Mouse (Mus musculus): ENCODE measurements at regions not wholly inside any gene's neighbourhood (a gene's known extent, or its start where the extent isn't known, plus 50 kb on each side); places are given as distances from the start of the nearest gene placed in this dataset.

- Histone ChIP-seq H3K4me3 (ENCODE audit: low read depth, low read length) (no peak overlapping the region), H3K27ac (replicated peaks; ENCODE audit: low read depth, low read length) (no peak overlapping the region), H3K4me2 (ENCODE audit: low read depth, low read length) (no peak overlapping the region), H3K9me3 (replicated peaks; ENCODE audit: control insufficient read depth, low read length) (no peaks in the 10 kb centered on the region), H3K36me3 (replicated peaks; ENCODE audit: control insufficient read depth, insufficient read depth, low read depth, low read length) (no peaks in the 10 kb centered on the region), H3K4me1 (ENCODE audit: control insufficient read depth, insufficient read depth, low read length) (no peaks in the 10 kb centered on the region), H3K9ac (replicated peaks; ENCODE audit: low read length) (no peak overlapping the region), H3K27me3 (ENCODE audit: control insufficient read depth, insufficient read depth, low read length) (no peaks in the 10 kb centered on the region)
- DNase-seq (ENCODE audit: low spot score) (no peak), ATAC-seq (replicated peaks; ENCODE audit: insufficient number of reproducible peaks, low FRiP score, low TSS enrichment, low read depth) (no peak)
- WGBS, result 81% methylated on average over 1 of the region's 1 CpGs
These were observed 178.3 kb upstream of the Zfp637 start for GRCm38 (mm10) chr6:117662635-117663034.

GRCm38 (mm10) chr6:117670337-117670736 is 170.6 kb upstream of the Zfp637 start:
- no peaks in the 10 kb centered on the region for H3K36me3 ChIP-seq (replicated peaks; ENCODE audit: control insufficient read depth, insufficient read depth, low read depth, low read length)
- ATAC-seq (replicated peaks; ENCODE audit: insufficient number of reproducible peaks, low FRiP score, low TSS enrichment, low read depth) (no peak), DNase-seq (ENCODE audit: low spot score) (no peak)
- H3K9ac ChIP-seq (replicated peaks; ENCODE audit: low read length), result no peak overlapping the region
- H3K27ac ChIP-seq (replicated peaks; ENCODE audit: low read depth, low read length), result peak overlapping the region; percentile 43
- H3K4me1 ChIP-seq (ENCODE audit: control insufficient read depth, insufficient read depth, low read length), result no peaks in the 10 kb centered on the region
- no peaks in the 10 kb centered on the region for H3K9me3 ChIP-seq (replicated peaks; ENCODE audit: control insufficient read depth, low read length)
- H3K4me3 ChIP-seq (ENCODE audit: low read depth, low read length), result no peak overlapping the region
- WGBS, result 44% methylated on average over 3 of the region's 3 CpGs
- H3K4me2 ChIP-seq (ENCODE audit: low read depth, low read length), result no peak overlapping the region
- H3K27me3 ChIP-seq (ENCODE audit: control insufficient read depth, insufficient read depth, low read length), result no peaks in the 10 kb centered on the region

DNA sequence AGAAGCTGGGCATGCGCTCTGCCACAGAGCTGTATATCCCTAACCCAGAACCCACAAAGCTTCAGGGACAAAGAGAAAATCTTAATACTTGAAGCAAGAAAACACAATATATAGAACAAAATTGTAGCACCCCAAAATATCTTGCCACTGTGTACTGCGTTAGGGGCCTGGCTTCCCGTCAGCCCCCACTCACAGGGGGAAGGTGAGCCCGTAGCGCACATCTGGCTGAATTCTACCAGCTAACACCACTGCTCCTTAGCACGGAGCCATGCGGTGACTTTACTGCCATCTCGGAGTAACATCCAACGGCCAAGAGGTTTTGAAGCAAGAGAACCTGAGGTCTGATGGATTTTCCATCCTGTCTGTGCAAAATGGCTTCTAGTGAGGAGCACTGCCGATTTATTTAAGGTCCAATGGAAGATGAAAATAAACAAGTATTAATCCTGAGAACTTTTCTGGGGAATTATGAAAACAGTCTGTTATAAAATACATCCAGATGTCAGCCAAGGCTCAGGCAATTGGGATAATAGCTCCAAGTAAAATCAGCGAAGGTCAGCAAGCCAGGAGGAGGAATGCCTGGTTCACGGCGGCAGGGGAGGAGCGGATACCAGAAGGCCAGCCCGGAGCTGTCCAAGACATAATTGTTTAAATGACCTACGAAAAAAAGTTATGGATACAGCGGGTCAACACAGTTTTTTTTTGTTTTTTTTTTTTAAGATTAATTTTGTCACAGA is 170.0 kb upstream of the Zfp637 start:
- ATAC-seq (replicated peaks; ENCODE audit: insufficient number of reproducible peaks, low FRiP score, low TSS enrichment, low read depth) (peak; percentile 68; the same call in 1 of the 2 replicates), DNase-seq (ENCODE audit: low spot score) (peak; percentile 84)
- Histone ChIP-seq H3K36me3 (replicated peaks; ENCODE audit: control insufficient read depth, insufficient read depth, low read depth, low read length) (no peaks in the 10 kb centered on the region), H3K4me3 (ENCODE audit: low read depth, low read length) (no peak overlapping the region), H3K4me1 (ENCODE audit: control insufficient read depth, insufficient read depth, low read length) (no peaks in the 10 kb centered on the region), H3K9ac (replicated peaks; ENCODE audit: low read length) (no peak overlapping the region), H3K9me3 (replicated peaks; ENCODE audit: control insufficient read depth, low read length) (no peaks in the 10 kb centered on the region), H3K4me2 (ENCODE audit: low read depth, low read length) (no peak overlapping the region), H3K27ac (replicated peaks; ENCODE audit: low read depth, low read length) (peak overlapping the region; percentile 43), H3K27me3 (ENCODE audit: control insufficient read depth, insufficient read depth, low read length) (no peaks in the 10 kb centered on the region)
- WGBS, result 33% methylated on average over 17 of the region's 17 CpGs

DNA sequence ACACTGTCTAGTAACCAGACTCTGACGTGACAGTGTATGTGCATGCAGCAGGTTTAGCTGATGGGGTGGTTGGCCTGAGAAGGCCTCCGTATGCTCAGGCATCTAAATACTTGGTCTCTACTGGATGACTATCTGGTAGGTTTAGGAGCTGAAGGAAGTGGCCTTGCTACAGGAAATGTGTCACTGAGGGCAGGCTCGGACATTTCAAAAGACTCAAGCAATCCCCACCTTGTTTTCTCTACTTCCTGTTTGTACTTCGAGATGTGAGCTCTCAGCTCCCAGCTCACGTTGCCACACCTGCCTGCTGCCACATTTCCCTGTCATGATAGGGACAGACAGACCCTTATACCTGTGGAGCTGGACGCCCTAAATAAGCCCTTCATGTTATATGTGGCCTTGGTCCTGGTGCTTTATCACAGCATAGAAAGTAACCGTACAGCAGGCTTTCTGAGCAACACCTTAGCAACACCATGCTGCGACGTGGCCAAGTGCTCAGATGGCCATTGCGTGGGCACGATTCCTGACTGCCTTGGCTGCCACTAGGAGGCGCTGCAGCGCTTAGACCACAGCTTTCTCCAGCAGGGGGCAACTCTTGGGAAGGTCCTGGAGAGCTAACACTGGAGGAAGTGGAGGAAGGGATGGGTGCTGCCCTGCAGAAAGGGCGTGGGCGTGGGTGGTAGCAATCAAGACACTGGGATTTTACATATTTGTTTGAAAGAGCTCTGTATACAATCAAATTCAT is 165.8 kb upstream of the Zfp637 start:
- WGBS, result 59% methylated on average over 15 of the region's 15 CpGs
- no peak overlapping the region for H3K4me3 ChIP-seq (ENCODE audit: low read depth, low read length)
- H3K4me2 ChIP-seq (ENCODE audit: low read depth, low read length), result no peak overlapping the region
- no peak for ATAC-seq (replicated peaks; ENCODE audit: insufficient number of reproducible peaks, low FRiP score, low TSS enrichment, low read depth)
- peak; percentile 73 for DNase-seq (ENCODE audit: low spot score)
- no peaks in the 10 kb centered on the region for H3K4me1 ChIP-seq (ENCODE audit: control insufficient read depth, insufficient read depth, low read length)
- H3K27me3 ChIP-seq (ENCODE audit: control insufficient read depth, insufficient read depth, low read length), result no peaks in the 10 kb centered on the region
- H3K27ac ChIP-seq (replicated peaks; ENCODE audit: low read depth, low read length), result no peak overlapping the region
- H3K9ac ChIP-seq (replicated peaks; ENCODE audit: low read length), result no peak overlapping the region
- no peaks in the 10 kb centered on the region for H3K36me3 ChIP-seq (replicated peaks; ENCODE audit: control insufficient read depth, insufficient read depth, low read depth, low read length)
- H3K9me3 ChIP-seq (replicated peaks; ENCODE audit: control insufficient read depth, low read length), result no peaks in the 10 kb centered on the region

DNA sequence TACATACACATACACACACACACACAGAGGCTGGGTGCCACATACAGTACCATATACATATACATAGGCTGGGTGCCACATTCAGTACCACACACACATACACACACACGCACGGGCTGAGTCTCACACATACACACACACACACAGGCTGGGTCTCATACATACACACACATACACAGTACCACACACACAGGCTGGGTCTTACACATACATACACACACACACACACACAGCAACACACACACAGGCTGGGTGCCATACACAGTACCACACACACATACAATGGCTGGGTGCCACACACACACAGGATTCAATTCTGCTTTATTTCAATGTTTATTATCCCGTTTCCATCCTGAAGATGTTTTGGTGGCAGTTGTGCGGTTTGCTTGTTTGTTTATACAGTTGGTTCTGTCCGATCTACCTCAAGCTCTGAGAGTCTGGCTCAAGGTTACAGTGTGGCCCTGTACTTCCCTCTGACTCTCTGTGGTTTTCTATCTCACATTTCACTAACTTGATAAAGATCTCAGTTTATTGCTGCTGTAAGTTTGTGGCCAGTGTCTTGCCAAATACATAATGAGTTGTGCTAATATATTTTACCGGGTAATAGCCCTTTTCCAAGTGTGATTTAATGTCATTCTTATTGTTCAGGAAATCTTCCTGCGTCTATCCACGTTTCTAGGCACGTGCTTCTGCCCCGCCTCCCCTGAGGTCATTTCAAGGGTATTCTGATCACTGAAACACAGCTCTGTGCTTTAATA is 164.7 kb upstream of the Zfp637 start:
- Histone ChIP-seq H3K4me3 (ENCODE audit: low read depth, low read length) (no peak overlapping the region), H3K9ac (replicated peaks; ENCODE audit: low read length) (no peak overlapping the region), H3K4me2 (ENCODE audit: low read depth, low read length) (no peak overlapping the region), H3K27me3 (ENCODE audit: control insufficient read depth, insufficient read depth, low read length) (no peaks in the 10 kb centered on the region), H3K4me1 (ENCODE audit: control insufficient read depth, insufficient read depth, low read length) (no peaks in the 10 kb centered on the region), H3K36me3 (replicated peaks; ENCODE audit: control insufficient read depth, insufficient read depth, low read depth, low read length) (no peaks in the 10 kb centered on the region), H3K27ac (replicated peaks; ENCODE audit: low read depth, low read length) (no peak overlapping the region), H3K9me3 (replicated peaks; ENCODE audit: control insufficient read depth, low read length) (no peaks in the 10 kb centered on the region)
- ATAC-seq (replicated peaks; ENCODE audit: insufficient number of reproducible peaks, low FRiP score, low TSS enrichment, low read depth) (peak; percentile 57), DNase-seq (ENCODE audit: low spot score) (peak; percentile 63)
- WGBS, result 44% methylated on average over 10 of the region's 10 CpGs

GRCm38 (mm10) chr6:117677062-117677461 is 163.9 kb upstream of the Zfp637 start:
- 0 out of 2 replicates have a peak overlapping the region, but pooled peaks have one; percentile 7 for H3K27ac ChIP-seq (replicated peaks; ENCODE audit: low read depth, low read length)
- H3K9me3 ChIP-seq (replicated peaks; ENCODE audit: control insufficient read depth, low read length), result no peaks in the 10 kb centered on the region
- WGBS, result 43% methylated on average over 7 of the region's 7 CpGs
- no peaks in the 10 kb centered on the region for H3K4me1 ChIP-seq (ENCODE audit: control insufficient read depth, insufficient read depth, low read length)
- H3K36me3 ChIP-seq (replicated peaks; ENCODE audit: control insufficient read depth, insufficient read depth, low read depth, low read length), result no peaks in the 10 kb centered on the region
- ATAC-seq (replicated peaks; ENCODE audit: insufficient number of reproducible peaks, low FRiP score, low TSS enrichment, low read depth), result no peak
- no peak for DNase-seq (ENCODE audit: low spot score)
- no peak overlapping the region for H3K4me2 ChIP-seq (ENCODE audit: low read depth, low read length)
- no peaks in the 10 kb centered on the region for H3K27me3 ChIP-seq (ENCODE audit: control insufficient read depth, insufficient read depth, low read length)
- H3K4me3 ChIP-seq (ENCODE audit: low read depth, low read length), result no peak overlapping the region
- H3K9ac ChIP-seq (replicated peaks; ENCODE audit: low read length), result no peak overlapping the region

- Histone ChIP-seq H3K4me2 (ENCODE audit: low read depth, low read length) (no peak overlapping the region), H3K4me3 (ENCODE audit: low read depth, low read length) (no peak overlapping the region), H3K9ac (replicated peaks; ENCODE audit: low read length) (no peak overlapping the region), H3K9me3 (replicated peaks; ENCODE audit: control insufficient read depth, low read length) (no peaks in the 10 kb centered on the region), H3K27ac (replicated peaks; ENCODE audit: low read depth, low read length) (no peak overlapping the region), H3K4me1 (ENCODE audit: control insufficient read depth, insufficient read depth, low read length) (no peaks in the 10 kb centered on the region), H3K36me3 (replicated peaks; ENCODE audit: control insufficient read depth, insufficient read depth, low read depth, low read length) (no peaks in the 10 kb centered on the region), H3K27me3 (ENCODE audit: control insufficient read depth, insufficient read depth, low read length) (no peaks in the 10 kb centered on the region)
- DNase-seq (ENCODE audit: low spot score), result no peak
- WGBS, result 98% methylated on average over 2 of the region's 2 CpGs
- ATAC-seq (replicated peaks; ENCODE audit: insufficient number of reproducible peaks, low FRiP score, low TSS enrichment, low read depth), result no peak
These were observed 163.2 kb upstream of the Zfp637 start for GRCm38 (mm10) chr6:117677821-117678220.

- WGBS, result 65% methylated on average over 5 of the region's 5 CpGs
- ATAC-seq (replicated peaks; ENCODE audit: insufficient number of reproducible peaks, low FRiP score, low TSS enrichment, low read depth) (no peak), DNase-seq (ENCODE audit: low spot score) (no peak)
- Histone ChIP-seq H3K27ac (replicated peaks; ENCODE audit: low read depth, low read length) (no peak overlapping the region), H3K27me3 (ENCODE audit: control insufficient read depth, insufficient read depth, low read length) (no peaks in the 10 kb centered on the region), H3K4me1 (ENCODE audit: control insufficient read depth, insufficient read depth, low read length) (no peaks in the 10 kb centered on the region), H3K36me3 (replicated peaks; ENCODE audit: control insufficient read depth, insufficient read depth, low read depth, low read length) (no peaks in the 10 kb centered on the region), H3K9me3 (replicated peaks; ENCODE audit: control insufficient read depth, low read length) (no peaks in the 10 kb centered on the region), H3K9ac (replicated peaks; ENCODE audit: low read length) (no peak overlapping the region), H3K4me2 (ENCODE audit: low read depth, low read length) (no peak overlapping the region), H3K4me3 (ENCODE audit: low read depth, low read length) (no peak overlapping the region)
These were observed 162.7 kb upstream of the Zfp637 start for GRCm38 (mm10) chr6:117678276-117678675.
